Mouse (Mus musculus) embryonic facial prominence, embryonic 15.5 days (tissue): ENCODE data around the gene Dph1. TPM values are rescaled to one million over a fixed set of nuclear protein-coding genes. Genes with fewer than 3 reads are reported as not detected.
A peak's percentile ranks its signal among the peaks of the same experiment; 100 is the strongest.

Experiments
- microRNA counts: library from miRNA; unstranded; fragments of <30 nt; microRNA quantifications from one replicate; lab custom pipeline; 2016
- microRNA-seq: library from miRNA; unstranded; fragments of <30 nt; microRNA quantifications from one replicate; pipeline ENCODE4, GENCODE M21; 2016; ENCODE audit warnings: borderline number of aligned reads
- polyA plus RNA-seq: library from polyadenylated mRNA; unstranded; fragments of >200 nt; fragmentation: Nextera tagmentation; extraction: Ambion mirVana; gene quantifications from 2 replicates; pipeline ENCODE4 v1.2.1, GENCODE M21; 2015

The Dph1 gene
- polyA plus RNA-seq, 1 experiment from 2014 or later, result 21.0 TPM

MicroRNAs encoded within 50 kb of the gene (microRNA counts, 519-probe panel; counts per million panel counts)
- microRNA mmu-miR-132 (lab: Ali Mortazavi, UCI) (2,558 counts per million, percentile 59 among the panel's probes with 10 or more counts), microRNA mmu-miR-212 (lab: Ali Mortazavi, UCI) (not detected)

Small RNA genes lying within 50 kb of the gene (microRNA-seq; reads per million reads assigned to microRNA genes)
- gene Mir132 (202 reads per million, percentile 63 among the genes with 10 or more reads in this experiment), gene Mir212 (20.0 reads per million, percentile 37 among the genes with 10 or more reads in this experiment)

Other genes starting within 250 kb of the Dph1 start
- 17.7 and 19.8 TPM in 2 replicates for gene Hic1, start 21.7 kb downstream of the Dph1 start, polyA plus RNA-seq
- 23.8 and 25.1 TPM in 2 replicates for gene Ovca2, start 12.4 kb downstream of the Dph1 start, polyA plus RNA-seq
- gene Rtn4rl1, start 2.5 kb upstream of the Dph1 start, polyA plus RNA-seq, result 6.4 and 7.3 TPM in 2 replicates
- gene Rpa1, start 157.1 kb upstream of the Dph1 start, polyA plus RNA-seq, result 92.7 and 96.4 TPM in 2 replicates
- gene Smyd4, start 157.2 kb upstream of the Dph1 start, polyA plus RNA-seq, result 13.2 and 13.8 TPM in 2 replicates
- gene Serpinf1, start 231.5 kb upstream of the Dph1 start, polyA plus RNA-seq, result 393 and 406 TPM in 2 replicates
- 0.09 TPM in 1 of 2 replicates, not detected in the other for gene Serpinf2, start 248.3 kb upstream of the Dph1 start, polyA plus RNA-seq